Mouse (Mus musculus) MEL (cell line): Measurements from ENCODE around the gene Bloc1s4. TPM values are rescaled to one million over a fixed set of nuclear protein-coding genes. Genes with fewer than 3 reads are reported as not detected.

Source experiments
- DNase-seq: peaks from one replicate; pipeline ENCODE4 v3.0.0; 2011; ENCODE audit warnings: low read depth, low spot score
- H3K27ac ChIP-seq: 2 replicates; pipeline ENCODE4 v1.5.1; 2012; ENCODE audit warnings: low read depth, mild to moderate bottlenecking, control low read depth, low read length, moderate library complexity; ENCODE audit not compliant: control insufficient read depth
- H3K27me3 ChIP-seq, 2 experiments: fragments of 150-350 bp in 1 of 2; sonication (generic) in 1 of 2; 2 replicates each; pipeline ENCODE4 v1.6.1; 2012; ENCODE audit warnings: low read length in 2 of 2, mild to moderate bottlenecking in 2 of 2, improper control_type of control experiment in 1 of 2, moderate library complexity in 1 of 2; ENCODE audit not compliant: insufficient read depth in 2 of 2, control insufficient read depth in 1 of 2
- H3K36me3 ChIP-seq, 2 experiments: 2 replicates each; pipeline ENCODE4 v1.6.1; 2012 to 2014; ENCODE audit warnings: low read length in 2 of 2, improper control_type of control experiment in 1 of 2, inconsistent platforms in 1 of 2, mild to moderate bottlenecking in 1 of 2; ENCODE audit not compliant: insufficient read depth in 2 of 2, control insufficient read depth in 1 of 2
- H3K4me1 ChIP-seq, 2 experiments: fragments of 150-350 bp in 1 of 2; sonication (generic) in 1 of 2; 2 replicates each; pipeline ENCODE4 v1.6.1; 2012; ENCODE audit warnings: low read length in 2 of 2, improper control_type of control experiment in 1 of 2, mild to moderate bottlenecking in 1 of 2; ENCODE audit not compliant: insufficient read depth in 2 of 2, control insufficient read depth in 1 of 2
- H3K4me3 ChIP-seq, 2 experiments: fragments of 150-350 bp in 1 of 2; sonication (generic) in 1 of 2; 2 replicates each; pipeline ENCODE4 v1.5.1; 2012; ENCODE audit warnings: low read depth in 2 of 2, low read length in 2 of 2, mild to moderate bottlenecking in 2 of 2, moderate library complexity in 2 of 2, control low read depth in 1 of 2, improper control_type of control experiment in 1 of 2; ENCODE audit not compliant: control insufficient read depth in 1 of 2, insufficient read depth in 1 of 2
- H3K79me2 ChIP-seq: 2 replicates; pipeline ENCODE4 v1.6.1; 2012; ENCODE audit warnings: mild to moderate bottlenecking, low read length, moderate library complexity; ENCODE audit not compliant: control insufficient read depth, poor library complexity, insufficient read depth
- H3K9ac ChIP-seq: 2 replicates; pipeline ENCODE4 v1.6.1; 2012; ENCODE audit warnings: low read depth, mild to moderate bottlenecking, control low read depth, low read length, moderate library complexity; ENCODE audit not compliant: control insufficient read depth, poor library complexity, severe bottlenecking
- H3K9me3 ChIP-seq: fragments of 150-350 bp; sonication (generic); replicated peaks from 2 replicates; pipeline ENCODE4 v1.6.1; 2012; ENCODE audit warnings: mild to moderate bottlenecking, low read length, improper control_type of control experiment, moderate library complexity; ENCODE audit not compliant: insufficient read depth
- CHD1 ChIP-seq: IDR thresholded peaks from 2 replicates; pipeline ENCODE4 v1.6.1; 2012; ENCODE audit warnings: low read depth, mild to moderate bottlenecking, inconsistent platforms, low read length, improper control_type of control experiment
- CHD2 ChIP-seq: IDR thresholded peaks from 2 replicates; pipeline ENCODE4 v1.6.1; 2011; ENCODE audit warnings: low read length, improper control_type of control experiment
- ELF1 ChIP-seq: IDR thresholded peaks from 2 replicates; pipeline ENCODE4 v1.6.1; 2014; ENCODE audit warnings: low read depth, mild to moderate bottlenecking, inconsistent platforms, low read length, improper control_type of control experiment, moderate library complexity
- EP300 ChIP-seq, 2 experiments: IDR thresholded peaks; 2 replicates each; pipeline ENCODE4 v1.6.1; 2011; ENCODE audit warnings: improper control_type of control experiment in 2 of 2, low read length in 2 of 2, low read depth in 1 of 2, mild to moderate bottlenecking in 1 of 2
- GABPA ChIP-seq: IDR thresholded peaks from 2 replicates; pipeline ENCODE4 v1.6.1; 2012; ENCODE audit warnings: low read depth, mild to moderate bottlenecking, inconsistent platforms, low read length, improper control_type of control experiment, moderate library complexity
- GATA1 ChIP-seq: IDR thresholded peaks from 2 replicates; pipeline ENCODE4 v1.6.1; 2011; ENCODE audit warnings: low read depth, low read length, improper control_type of control experiment
- HCFC1 ChIP-seq: IDR thresholded peaks from 2 replicates; pipeline ENCODE4 v1.6.1; 2012; ENCODE audit warnings: low read depth, mild to moderate bottlenecking, inconsistent platforms, low read length, improper control_type of control experiment, moderate library complexity
- MAZ ChIP-seq: IDR thresholded peaks from 2 replicates; pipeline ENCODE4 v1.6.1; 2012; ENCODE audit warnings: low read depth, mild to moderate bottlenecking, inconsistent platforms, low read length, improper control_type of control experiment
- MEF2A ChIP-seq: IDR thresholded peaks from 2 replicates; pipeline ENCODE4 v1.6.1; 2014; ENCODE audit warnings: low read depth, mild to moderate bottlenecking, inconsistent platforms, low read length, improper control_type of control experiment; ENCODE audit not compliant: poor library complexity, insufficient replicate concordance, severe bottlenecking; ENCODE audit errors: extremely low read depth
- MYB ChIP-seq: IDR thresholded peaks from 2 replicates; pipeline ENCODE4 v1.6.1; 2011; ENCODE audit warnings: mild to moderate bottlenecking, low read depth, low read length, improper control_type of control experiment
- POLR2A ChIP-seq, 2 experiments: IDR thresholded peaks; 2 replicates each; pipeline ENCODE4 v1.6.1; 2011 to 2012; ENCODE audit warnings: low read length in 2 of 2, mild to moderate bottlenecking in 2 of 2, control low read depth in 1 of 2, improper control_type of control experiment in 1 of 2, low read depth in 1 of 2, moderate library complexity in 1 of 2; ENCODE audit not compliant: control insufficient read depth in 1 of 2, insufficient read depth in 1 of 2, poor library complexity in 1 of 2
- POLR2AphosphoS5 ChIP-seq: IDR thresholded peaks from 2 replicates; pipeline ENCODE4 v1.6.1; 2012; ENCODE audit warnings: low read depth, borderline replicate concordance, mild to moderate bottlenecking, inconsistent platforms, low read length, moderate library complexity, mixed read lengths
- SMC3 ChIP-seq: IDR thresholded peaks from 2 replicates; pipeline ENCODE4 v1.6.1; 2011; ENCODE audit warnings: low read depth, low read length, improper control_type of control experiment
- TAL1 ChIP-seq: IDR thresholded peaks from 2 replicates; pipeline ENCODE4 v1.6.1; 2012; ENCODE audit warnings: mild to moderate bottlenecking, inconsistent platforms, low read length, moderate library complexity, mixed read lengths
- TBP ChIP-seq: IDR thresholded peaks from 2 replicates; pipeline ENCODE4 v1.8.0; 2011; ENCODE audit warnings: low read depth, low read length, improper control_type of control experiment
- TCF12 ChIP-seq: IDR thresholded peaks from 2 replicates; pipeline ENCODE4 v1.6.1; 2014; ENCODE audit warnings: low read depth, mild to moderate bottlenecking, inconsistent platforms, low read length, improper control_type of control experiment, moderate library complexity
- USF1 ChIP-seq: IDR thresholded peaks from 2 replicates; pipeline ENCODE4 v1.6.1; 2014; ENCODE audit warnings: low read depth, mild to moderate bottlenecking, inconsistent platforms, low read length, improper control_type of control experiment, moderate library complexity
- USF2 ChIP-seq, 2 experiments: IDR thresholded peaks; 2 replicates each; pipeline ENCODE4 v1.6.1; 2011 to 2012; ENCODE audit warnings: improper control_type of control experiment in 2 of 2, low read length in 2 of 2, borderline replicate concordance in 1 of 2, inconsistent platforms in 1 of 2, low read depth in 1 of 2, mild to moderate bottlenecking in 1 of 2; ENCODE audit not compliant: insufficient read depth in 1 of 2
- ZMIZ1 ChIP-seq: IDR thresholded peaks from 2 replicates; pipeline ENCODE4 v1.6.1; 2012; ENCODE audit warnings: low read depth, mild to moderate bottlenecking, inconsistent platforms, low read length, improper control_type of control experiment, moderate library complexity
- ZNF384 ChIP-seq: IDR thresholded peaks from 2 replicates; pipeline ENCODE4 v1.6.1; 2012; ENCODE audit warnings: low read depth, mild to moderate bottlenecking, inconsistent platforms, low read length, improper control_type of control experiment
- polyA plus RNA-seq, 2 experiments: library from polyadenylated mRNA; stranded (reverse) in 1 of 2; unstranded in 1 of 2; fragments of >175 nt in 1 of 2; fragments of >200 nt in 1 of 2; gene quantifications; 2 replicates each; pipeline versions ENCODE4 v1.2.1 to v1.2.4; 2012; ENCODE audit warnings: low replicate concordance in 2 of 2, low read depth in 1 of 2; ENCODE audit not compliant: insufficient read length in 2 of 2, insufficient read depth in 1 of 2, missing spikeins in 1 of 2
- total RNA-seq: library from RNA; depleted of rRNA; stranded (reverse); fragments of 300-350 nt; gene quantifications from 2 replicates; pipeline ENCODE4 v1.2.3, GENCODE M21; 2012

The Bloc1s4 gene
- total and polyA plus RNA-seq, 3 experiments: 29.8 to 32.9 TPM; not detected in 1

- DNase-seq: no peak
- Histone ChIP-seq H3K9ac (no peak overlapping the region), H3K9me3 (no peaks in the 10 kb centered on the region), H3K27me3 (no peaks in the 10 kb centered on the region), H3K4me3 (no peak overlapping the region), H3K27ac (no peak overlapping the region), H3K36me3 (peaks cover 0 to 22% of the 10 kb centered on the region in 2 experiments; a peak in 2 of 4 replicates), H3K79me2 (no peaks in the 10 kb centered on the region; the same call in 1 of the 2 replicates), H3K4me1 (peaks cover 10 to 30% of the 10 kb centered on the region in 2 experiments)
- TF ChIP-seq MAZ (no peak), USF2 (IDR thresholded peaks at IDR 0.05; ENCODE audit: borderline replicate concordance in 1 of 2, insufficient read depth in 1 of 2, low read depth in 1 of 2, low read length in 2 of 2) (no peak)
Measured at GRCm38 (mm10) chr5:36714832-36715231, 33.6 kb downstream of the Bloc1s4 start.

- TF ChIP-seq POLR2AphosphoS5 (no peak), EP300 (IDR thresholded peaks at IDR 0.05; ENCODE audit: low read depth in 1 of 2, low read length in 2 of 2) (no peak), SMC3 (no peak), TAL1 (peak; percentile 40), GATA1 (peak; percentile 9; the same call in 1 of the 2 replicates)
- TF ChIP-seq, all 39 proteins: peak for 2
- H3K27me3 ChIP-seq: no peaks in the 10 kb centered on the region
- peak overlapping the region; percentile 48; the same call in 1 of the 2 replicates for H3K27ac ChIP-seq
- peak overlapping the region; percentile 69 for H3K9ac ChIP-seq
- peak overlapping the region; percentile 66 to 82; a peak in 2 of 4 replicates for H3K4me3 ChIP-seq
- peaks cover 0 to 19% of the 10 kb centered on the region in 2 experiments; a peak in 2 of 4 replicates for H3K36me3 ChIP-seq
- H3K4me1 ChIP-seq: peaks cover 10 to 27% of the 10 kb centered on the region in 2 experiments
- H3K9me3 ChIP-seq: no peaks in the 10 kb centered on the region
- peak; percentile 51 for DNase-seq
- no peaks in the 10 kb centered on the region; the same call in 1 of the 2 replicates for H3K79me2 ChIP-seq
Measured at GRCm38 (mm10) chr5:36713693-36714092, 34.8 kb downstream of the Bloc1s4 start.

- Histone ChIP-seq H3K4me3 (peak overlapping the region; percentile 66 to 82), H3K9ac (peak overlapping the region; percentile 69), H3K27me3 (no peaks in the 10 kb centered on the region), H3K36me3 (peaks cover 0 to 19% of the 10 kb centered on the region in 2 experiments; a peak in 2 of 4 replicates), H3K9me3 (no peaks in the 10 kb centered on the region), H3K27ac (peak overlapping the region; percentile 48), H3K79me2 (no peaks in the 10 kb centered on the region; the same call in 1 of the 2 replicates), H3K4me1 (peaks cover 10 to 27% of the 10 kb centered on the region in 2 experiments)
- DNase-seq: peak; percentile 96
- TF ChIP-seq ELF1 (peak; percentile 55; the same call in 1 of the 2 replicates), ZMIZ1 (peak; percentile 40; the same call in 1 of the 2 replicates), MAZ (no peak; the same call in 1 of the 2 replicates), POLR2AphosphoS5 (0 out of 2 replicates have a peak, but pooled peaks have one; percentile 80), USF1 (peak; percentile 96), HCFC1 (peak; percentile 68), CHD1 (no peak), CHD2 (no peak), USF2 (IDR thresholded peaks at IDR 0.05; ENCODE audit: borderline replicate concordance in 1 of 2, insufficient read depth in 1 of 2, low read depth in 1 of 2, low read length in 2 of 2) (peak in 1 of 2 experiments; percentile 76; a peak in 2 of 4 replicates), GABPA (no peak), TCF12 (peak; percentile 62), POLR2A (IDR thresholded peaks at IDR 0.05; ENCODE audit: control insufficient read depth in 1 of 2, insufficient read depth in 1 of 2, low read depth in 1 of 2, low read length in 2 of 2, poor library complexity in 1 of 2) (peak; percentile 66 to 86; a peak in 3 of 4 replicates), SMC3 (no peak), MYB (no peak), TBP (peak; percentile 54), MEF2A (peak; percentile 9; the same call in 1 of the 2 replicates), ZNF384 (no peak)
Measured at GRCm38 (mm10) chr5:36712553-36713534, 35.6 kb downstream of the Bloc1s4 start.
